Mouse (Mus musculus) megakaryocyte-erythroid progenitor cell, adult 5-6 weeks (primary cell): ENCODE results near the gene Adgrl1. TPM values are rescaled to one million over a fixed set of nuclear protein-coding genes. Genes with fewer than 3 reads are reported as not detected.

Experiments
- ATAC-seq: replicated peaks from 2 replicates; pipeline ENCODE4 v1.8.0; 2016; ENCODE audit warnings: mild to moderate bottlenecking, inconsistent platforms; ENCODE audit not compliant: severe bottlenecking, poor library complexity, low FRiP score, low TSS enrichment
- total RNA-seq, 2 experiments: library from RNA; stranded (forward) in 1 of 2; stranded (reverse) in 1 of 2; fragments of 200-1000, 215-1000 nt in 1 of 2; fragments of >200 nt in 1 of 2; fragmentation: Nextera tagmentation in 1 of 2; gene quantifications; 2 replicates each; pipeline ENCODE4 v1.2.3; 2014 to 2017

Adgrl1 gene
- total RNA-seq, 2 experiments from 2014 or later = 13.2 to 25.2 TPM

GRCm38 (mm10) chr8:83900266-83900956 lies 506 bp downstream of the Adgrl1 start:
- no peak for ATAC-seq

DNA sequence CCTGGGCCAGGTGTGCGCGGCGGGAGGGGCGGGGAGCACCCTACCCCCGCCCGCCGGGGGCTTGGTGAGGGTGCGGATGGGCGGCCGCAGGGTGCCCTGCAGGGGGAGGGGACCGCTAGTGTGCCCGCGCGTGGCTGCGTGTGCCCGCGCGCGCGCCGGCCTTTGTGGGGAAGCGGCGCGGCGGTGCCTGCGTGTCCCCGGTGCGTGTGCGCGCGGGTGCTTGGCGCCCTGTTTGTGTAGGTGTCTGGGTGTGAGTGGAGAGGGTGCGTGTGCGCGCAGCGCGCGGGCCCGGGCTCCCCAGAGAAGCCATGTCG lies 1.0 kb downstream of the Adgrl1 start:
- ATAC-seq = no peak

DNA sequence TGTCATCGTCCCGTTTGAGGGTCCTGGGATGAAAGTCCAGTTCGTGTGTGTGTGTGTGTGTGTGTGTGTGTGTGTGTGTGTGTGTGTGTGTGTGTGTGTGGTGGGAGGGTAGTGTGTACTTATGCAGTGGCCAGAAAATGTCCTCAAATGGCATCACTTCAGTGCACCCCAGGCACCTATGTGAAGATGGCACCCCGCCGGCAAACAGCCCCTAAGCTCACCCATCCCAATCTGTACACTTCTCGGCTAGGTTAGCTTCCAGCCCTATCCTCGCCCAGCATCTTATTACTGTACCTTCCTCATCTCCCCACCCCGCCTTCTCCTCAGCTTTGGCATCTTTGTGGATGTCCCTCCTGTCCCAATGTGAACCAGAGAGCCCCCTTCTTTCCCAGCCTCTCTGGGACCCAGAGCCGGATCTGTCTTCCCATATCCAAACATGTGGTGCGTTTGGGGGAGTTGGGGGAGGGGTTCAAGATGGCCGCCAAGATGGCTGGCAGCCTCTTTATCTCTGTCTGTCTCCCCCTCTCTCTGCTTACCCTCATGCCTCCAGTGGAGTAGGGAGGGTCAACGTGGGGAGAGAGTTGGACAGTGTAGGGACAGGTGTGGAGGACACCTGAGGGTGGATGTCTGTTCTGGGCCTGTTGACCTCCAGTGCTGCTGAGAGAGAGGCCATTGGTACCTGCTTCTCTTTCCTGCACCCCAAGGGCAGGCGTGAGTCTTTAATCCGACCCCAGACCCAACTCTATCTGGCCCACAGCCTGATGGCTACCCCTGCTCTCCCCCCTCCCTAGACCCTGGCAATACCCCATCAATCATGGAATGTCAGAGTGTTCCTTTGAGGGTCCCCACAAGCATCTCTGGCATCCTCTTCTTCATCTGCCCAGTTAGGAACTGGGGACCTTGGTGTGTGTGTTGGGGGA lies 1.9 kb downstream of the Adgrl1 start:
- no peak for ATAC-seq

DNA sequence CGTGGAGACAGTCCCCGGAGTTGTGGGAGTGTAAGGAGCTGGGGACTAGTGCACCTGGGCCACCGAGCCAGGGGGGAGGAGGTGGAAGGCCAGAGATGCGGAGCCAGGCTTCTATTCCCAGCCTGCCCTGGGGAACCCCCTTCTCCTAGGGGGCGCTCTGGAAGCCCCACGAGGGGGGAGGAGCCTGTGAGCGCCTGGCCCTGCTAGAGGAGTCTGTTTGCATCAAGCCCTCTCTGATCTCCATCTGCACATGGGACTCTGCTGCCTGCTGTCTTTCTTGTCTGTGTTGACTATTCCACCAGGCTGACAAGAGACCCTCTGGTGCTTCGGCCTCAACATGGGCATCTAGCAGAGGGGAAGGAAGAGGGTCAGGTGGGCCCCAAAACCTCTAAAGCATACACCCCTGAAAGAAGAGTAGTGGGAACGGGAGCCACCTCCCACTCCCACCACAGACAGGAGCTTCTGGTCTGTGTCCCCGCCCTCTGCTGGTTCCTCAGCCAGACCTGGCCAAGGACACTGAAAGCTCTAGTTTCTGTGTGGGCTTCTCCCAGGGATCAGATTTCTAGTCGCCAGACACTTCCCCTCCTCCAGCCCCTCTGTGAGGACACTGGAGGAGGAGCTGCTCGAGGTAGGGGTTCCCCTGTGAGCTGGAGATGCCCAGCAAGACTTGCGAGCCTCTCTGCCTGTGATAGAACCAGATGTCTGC lies 3.2 kb downstream of the Adgrl1 start:
- ATAC-seq = no peak

GRCm38 (mm10) chr8:83908583-83908982 lies 8.7 kb downstream of the Adgrl1 start:
- ATAC-seq = no peak

GRCm38 (mm10) chr8:83909311-83909710 lies 9.4 kb downstream of the Adgrl1 start:
- no peak for ATAC-seq

DNA sequence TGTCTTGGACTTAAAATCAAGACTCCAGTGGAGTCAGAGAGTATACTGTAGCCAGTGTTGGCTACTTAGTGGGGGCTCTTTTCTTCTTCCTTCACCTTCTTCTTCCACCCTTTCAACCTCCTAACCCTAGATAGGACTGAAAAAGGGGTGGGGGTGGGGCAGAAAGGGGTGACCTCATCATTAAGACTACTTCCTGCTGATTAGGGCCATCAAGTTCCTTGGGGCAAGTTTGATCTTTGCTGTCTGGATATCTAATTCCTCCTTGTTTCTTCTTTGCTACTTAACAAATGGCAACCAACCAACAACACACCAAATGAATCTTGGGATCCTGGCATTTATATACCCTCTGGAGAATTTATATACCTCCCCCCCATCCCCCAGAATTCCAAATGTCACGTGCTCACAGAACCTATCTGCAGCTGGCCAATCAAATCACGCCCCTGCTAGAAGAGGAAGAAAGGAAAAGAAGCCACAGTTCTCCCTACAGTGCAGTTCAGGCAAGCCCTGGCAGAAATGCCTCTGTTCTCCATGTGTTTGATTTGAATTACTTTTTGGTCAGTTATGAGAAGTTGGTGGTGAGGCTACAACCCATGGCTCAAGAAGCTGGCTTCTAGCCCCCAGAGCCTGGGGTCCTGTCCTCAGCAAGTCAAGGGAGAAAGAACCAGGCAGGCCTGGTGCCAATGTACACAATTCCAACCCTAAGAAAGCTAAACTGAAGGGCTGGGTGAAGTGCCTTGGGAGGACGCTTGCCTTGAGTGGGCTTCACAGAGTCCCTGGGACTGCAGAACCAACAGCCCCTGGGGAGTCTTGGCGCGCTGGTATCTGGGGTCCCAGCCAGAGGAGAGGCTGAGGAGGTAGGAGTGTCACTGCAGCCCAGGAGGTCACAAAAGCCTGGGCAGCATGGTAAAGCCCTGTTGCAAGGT lies 12.2 kb downstream of the Adgrl1 start:
- no peak for ATAC-seq

- peak; percentile 41 for ATAC-seq
These were observed 14.3 kb downstream of the Adgrl1 start for GRCm38 (mm10) chr8:83914232-83914631.

- peak; percentile 54 for ATAC-seq
These were observed 15.0 kb downstream of the Adgrl1 start for GRCm38 (mm10) chr8:83914860-83915259.

GRCm38 (mm10) chr8:83916015-83916414 lies 16.1 kb downstream of the Adgrl1 start:
- ATAC-seq = no peak

- ATAC-seq = no peak
These were observed 17.7 kb downstream of the Adgrl1 start for GRCm38 (mm10) chr8:83917566-83917965.

DNA sequence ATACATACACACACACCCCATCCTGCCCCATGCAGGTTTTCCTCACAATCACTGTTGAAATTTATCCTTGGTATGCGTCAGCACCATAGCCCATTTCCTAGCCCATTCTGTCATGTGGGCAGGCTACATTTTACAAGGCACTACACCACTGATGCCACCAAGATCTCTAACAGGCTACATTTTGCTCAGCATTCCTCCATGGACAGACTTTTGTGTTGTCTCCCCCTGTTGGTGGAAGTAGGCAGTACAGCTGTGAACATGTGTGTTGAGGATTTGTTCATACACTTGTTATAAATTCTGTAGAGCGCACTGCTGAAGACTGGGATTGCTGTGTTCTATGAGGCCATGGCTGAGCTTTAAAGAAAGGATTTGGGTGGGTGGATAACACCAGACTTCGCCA lies 21.7 kb downstream of the Adgrl1 start:
- peak; percentile 63 for ATAC-seq

DNA sequence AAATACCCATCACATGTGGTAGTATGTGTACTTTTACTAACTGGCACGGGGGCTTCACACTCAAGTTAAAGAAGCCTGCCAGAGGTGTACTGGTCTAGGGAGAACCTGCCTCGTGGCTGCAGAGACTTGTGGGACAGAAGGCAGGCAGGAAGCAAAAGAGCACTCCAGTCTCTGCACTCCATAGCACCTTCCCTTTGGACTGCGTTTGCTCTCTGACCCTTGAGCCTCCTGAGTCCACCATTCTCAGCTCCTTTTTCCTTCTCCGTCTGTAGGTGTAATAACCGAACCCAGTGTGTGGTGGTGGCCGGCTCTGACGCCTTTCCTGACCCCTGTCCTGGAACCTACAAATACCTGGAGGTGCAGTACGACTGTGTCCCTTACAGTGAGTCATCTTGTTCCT lies 22.8 kb downstream of the Adgrl1 start:
- no peak for ATAC-seq

GRCm38 (mm10) chr8:83924585-83924984 lies 24.7 kb downstream of the Adgrl1 start:
- no peak for ATAC-seq

GRCm38 (mm10) chr8:83926266-83926665 lies 26.4 kb downstream of the Adgrl1 start:
- ATAC-seq = no peak

- no peak for ATAC-seq
These were observed 34.3 kb downstream of the Adgrl1 start for GRCm38 (mm10) chr8:83934222-83934621.

DNA sequence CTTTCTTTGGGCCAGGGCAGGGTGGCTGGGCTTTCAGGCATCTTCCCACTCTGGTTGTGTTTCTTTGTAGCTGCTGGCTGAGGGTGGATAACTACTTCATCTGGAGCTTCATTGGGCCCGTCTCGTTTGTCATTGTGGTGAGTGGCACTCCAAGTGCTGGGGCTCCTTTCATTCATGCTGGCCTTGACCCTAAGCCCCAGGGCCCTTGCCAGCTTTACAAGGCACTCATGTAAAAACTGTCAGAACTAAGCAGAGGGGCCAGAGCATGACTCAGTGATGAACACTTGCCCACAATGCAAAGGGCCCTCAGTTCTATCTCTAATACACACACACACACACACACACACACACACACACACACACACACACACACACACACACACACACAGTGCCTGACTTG lies 35.1 kb downstream of the Adgrl1 start:
- no peak for ATAC-seq

DNA sequence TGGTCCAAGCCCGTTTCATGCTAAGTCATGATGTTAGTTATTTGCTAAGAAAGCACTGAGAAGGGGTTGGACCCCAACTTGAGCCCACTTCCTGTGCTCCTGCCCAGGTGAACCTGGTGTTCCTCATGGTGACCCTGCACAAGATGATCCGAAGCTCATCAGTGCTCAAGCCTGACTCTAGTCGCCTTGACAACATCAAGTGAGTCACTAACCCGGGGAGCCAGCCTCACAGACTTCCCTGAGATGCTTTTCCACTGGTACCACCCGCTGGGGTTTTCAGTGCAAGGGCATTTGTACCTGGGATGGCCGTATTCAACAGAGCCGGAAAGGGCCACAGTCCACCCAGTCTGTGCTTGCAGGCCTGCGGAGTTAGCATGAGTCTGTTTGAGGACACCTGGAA lies 35.5 kb downstream of the Adgrl1 start:
- no peak for ATAC-seq

GRCm38 (mm10) chr8:83937645-83938044 lies 37.7 kb downstream of the Adgrl1 start:
- no peak for ATAC-seq
